Mouse (Mus musculus) liver, adult 2 months (tissue): Measurements from ENCODE around the gene Tmem208.

Experiments
- CTCF ChIP-seq: fragments of 200-500 bp; IDR thresholded peaks from 2 replicates; pipeline ENCODE4 v1.5.1; 2011; ENCODE audit warnings: low read depth, low read length, control low read depth
- POLR2A ChIP-seq: fragments of 200-500 bp; IDR thresholded peaks from 2 replicates; pipeline ENCODE4 v1.6.1; 2011; ENCODE audit warnings: low read length, control low read depth; ENCODE audit not compliant: insufficient read depth; ENCODE audit errors: extremely low read depth

- TF ChIP-seq CTCF: no peak
- no peak for TF ChIP-seq POLR2A
These were observed 5.3 kb downstream of the Tmem208 start for GRCm38 (mm10) chr8:105331469-105331868.
